Mouse (Mus musculus) bone marrow macrophage, adult 2 months (primary cell): ENCODE measurements at regions not wholly inside any gene's neighbourhood (a gene's known extent, or its start where the extent isn't known, plus 50 kb on each side); places are given as distances from the start of the nearest gene placed in this dataset.

ENCODE experiments used
- H3K27ac ChIP-seq: 2 replicates; pipeline ENCODE4 v1.5.1; 2012; ENCODE audit warnings: low read depth, low read length; ENCODE audit not compliant: insufficient read depth
- H3K4me1 ChIP-seq: 2 replicates; pipeline ENCODE4 v1.6.1; 2012; ENCODE audit warnings: low read length; ENCODE audit not compliant: control insufficient read depth, insufficient read depth
- H3K4me3 ChIP-seq: 2 replicates; pipeline ENCODE4 v1.5.1; 2012; ENCODE audit warnings: mild to moderate bottlenecking, low read length, moderate library complexity; ENCODE audit not compliant: insufficient read depth
- CTCF ChIP-seq: IDR thresholded peaks from 2 replicates; pipeline ENCODE4 v1.5.1; 2012; ENCODE audit warnings: low read depth, mild to moderate bottlenecking, low read length, moderate library complexity
- POLR2A ChIP-seq: IDR thresholded peaks from 2 replicates; pipeline ENCODE4 v1.6.1; 2012; ENCODE audit warnings: mild to moderate bottlenecking, low read depth, low read length, borderline replicate concordance

- Histone ChIP-seq H3K4me1 (no peaks in the 10 kb centered on the region), H3K4me3 (no peak overlapping the region), H3K27ac (no peak overlapping the region)
- TF ChIP-seq CTCF (no peak), POLR2A (no peak)
These were observed 66.1 kb upstream of the Fgf10 start for GRCm38 (mm10) chr13:118603474-118603873.

- H3K4me3 ChIP-seq = no peak overlapping the region
- H3K27ac ChIP-seq = no peak overlapping the region
- no peaks in the 10 kb centered on the region for H3K4me1 ChIP-seq
- TF ChIP-seq POLR2A = no peak
- peak; percentile 38; the same call in 1 of the 2 replicates for TF ChIP-seq CTCF
These were observed 72.7 kb upstream of the Fgf10 start for GRCm38 (mm10) chr13:118596856-118597255.

DNA sequence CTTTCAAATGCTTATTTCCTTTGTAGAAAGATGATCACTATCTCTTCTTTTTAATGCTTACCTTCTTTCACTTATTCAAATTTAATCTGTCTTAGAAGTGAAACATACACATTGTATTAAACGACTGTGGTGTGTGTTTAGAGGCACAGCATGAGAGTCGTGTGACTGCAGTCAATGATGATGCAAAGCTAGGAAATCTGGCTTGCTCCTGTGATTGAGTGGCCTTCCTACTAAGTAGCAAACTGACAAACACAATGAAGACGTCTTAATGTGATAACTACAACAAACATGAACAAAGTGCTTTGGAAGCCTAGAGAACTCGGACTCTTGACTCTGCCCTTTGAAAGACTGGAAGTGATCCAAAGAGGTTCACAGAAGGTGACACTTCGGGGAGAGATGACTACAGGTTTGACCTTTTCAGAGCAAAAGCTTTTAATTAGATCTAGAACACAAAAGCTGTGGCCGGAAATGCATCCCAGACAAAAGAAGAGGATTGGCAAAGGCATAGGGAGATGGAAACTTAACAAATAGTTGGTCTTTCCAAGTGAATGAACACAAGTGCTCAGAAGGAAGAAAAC lies 73.3 kb upstream of the Fgf10 start:
- TF ChIP-seq CTCF (no peak), POLR2A (no peak)
- Histone ChIP-seq H3K4me3 (no peak overlapping the region), H3K4me1 (no peaks in the 10 kb centered on the region), H3K27ac (no peak overlapping the region)

- Histone ChIP-seq H3K4me3 (no peak overlapping the region), H3K4me1 (no peaks in the 10 kb centered on the region), H3K27ac (no peak overlapping the region)
- TF ChIP-seq CTCF = no peak
- TF ChIP-seq POLR2A = no peak
These were observed 77.5 kb upstream of the Fgf10 start for GRCm38 (mm10) chr13:118592074-118592473.

- Histone ChIP-seq H3K4me1 (no peaks in the 10 kb centered on the region), H3K4me3 (no peak overlapping the region), H3K27ac (no peak overlapping the region)
- TF ChIP-seq CTCF (no peak), POLR2A (no peak)
These were observed 97.0 kb upstream of the Fgf10 start for GRCm38 (mm10) chr13:118572555-118572954.

DNA sequence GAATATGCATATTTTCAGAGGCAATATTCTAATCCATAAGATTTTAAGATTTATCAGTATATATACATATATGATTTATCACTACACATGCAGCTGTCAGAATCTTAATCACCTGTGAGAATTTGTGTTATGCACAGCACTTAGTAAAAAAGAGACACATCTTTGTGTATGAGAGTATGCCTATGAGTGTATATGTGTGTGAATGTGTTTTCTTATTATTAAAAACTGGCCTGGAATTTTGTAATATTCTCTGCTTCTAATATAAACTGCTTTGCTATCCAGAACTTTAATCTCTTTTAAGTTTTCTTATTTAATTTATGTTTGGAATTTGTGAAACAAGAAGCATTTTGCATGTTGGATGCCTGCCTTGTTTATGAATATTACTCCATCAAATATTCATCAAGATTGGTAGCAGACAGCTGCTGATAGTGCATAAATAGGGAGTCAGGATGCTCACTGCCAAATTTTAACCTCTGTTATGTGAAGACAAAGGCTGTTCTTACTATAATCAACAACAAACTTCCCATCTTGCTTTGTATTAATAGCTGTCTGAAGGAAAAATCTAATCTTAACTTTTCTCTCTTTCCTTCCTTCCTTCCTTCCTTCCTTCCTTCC lies 104.3 kb upstream of the Fgf10 start:
- Histone ChIP-seq H3K4me3 (no peak overlapping the region), H3K4me1 (no peaks in the 10 kb centered on the region), H3K27ac (no peak overlapping the region)
- TF ChIP-seq POLR2A (no peak), CTCF (no peak)

GRCm38 (mm10) chr13:118558966-118559365 lies 110.6 kb upstream of the Fgf10 start:
- Histone ChIP-seq H3K27ac (no peak overlapping the region), H3K4me3 (no peak overlapping the region), H3K4me1 (no peaks in the 10 kb centered on the region)
- TF ChIP-seq POLR2A (no peak), CTCF (no peak)

- Histone ChIP-seq H3K27ac (no peak overlapping the region), H3K4me1 (no peaks in the 10 kb centered on the region), H3K4me3 (no peak overlapping the region)
- no peak for TF ChIP-seq POLR2A
- TF ChIP-seq CTCF = no peak
These were observed 117.6 kb upstream of the Fgf10 start for GRCm38 (mm10) chr13:118552029-118552428.

DNA sequence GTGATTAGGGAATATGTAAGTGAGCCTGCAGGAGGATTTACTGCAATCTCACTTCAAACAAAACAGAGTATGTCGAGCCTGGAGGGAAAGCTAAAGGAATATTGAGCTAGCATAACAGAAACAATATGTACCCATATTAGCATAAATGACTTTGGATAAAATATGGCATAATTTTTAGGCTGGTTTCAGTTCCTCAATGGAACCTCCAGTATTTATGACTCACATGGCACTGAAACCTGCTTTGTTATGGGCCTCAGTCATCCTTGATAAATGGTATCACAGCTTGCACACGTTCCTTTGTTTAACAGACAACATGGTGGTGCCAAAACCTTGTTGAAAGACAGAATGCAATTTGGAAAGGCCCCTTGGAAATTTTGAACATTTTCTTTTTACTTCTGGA lies 130.8 kb upstream of the Fgf10 start:
- no peak overlapping the region for H3K4me3 ChIP-seq
- H3K4me1 ChIP-seq = no peaks in the 10 kb centered on the region
- TF ChIP-seq CTCF = no peak
- TF ChIP-seq POLR2A = no peak
- no peak overlapping the region for H3K27ac ChIP-seq

DNA sequence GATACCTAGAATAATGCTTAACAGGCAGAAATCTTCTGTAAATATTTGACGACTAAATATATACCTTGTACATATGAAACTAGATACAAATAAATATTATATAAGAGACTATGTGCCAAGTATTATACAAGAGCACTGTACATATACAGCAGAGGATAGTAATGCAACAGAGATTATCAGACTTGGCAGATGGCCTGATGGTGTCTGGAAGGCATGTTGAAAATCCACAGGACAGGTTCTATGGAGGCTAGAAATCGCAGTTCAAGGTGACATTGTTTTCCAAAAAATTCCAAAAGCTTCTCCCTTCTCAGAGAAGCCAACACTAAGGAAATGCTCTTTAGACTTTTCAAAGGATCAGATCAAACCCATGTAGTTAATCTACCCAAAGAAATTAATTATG lies 126.9 kb upstream of the Mrps30 start:
- TF ChIP-seq POLR2A = no peak
- TF ChIP-seq CTCF = no peak
- Histone ChIP-seq H3K4me1 (no peaks in the 10 kb centered on the region), H3K4me3 (no peak overlapping the region), H3K27ac (no peak overlapping the region)

DNA sequence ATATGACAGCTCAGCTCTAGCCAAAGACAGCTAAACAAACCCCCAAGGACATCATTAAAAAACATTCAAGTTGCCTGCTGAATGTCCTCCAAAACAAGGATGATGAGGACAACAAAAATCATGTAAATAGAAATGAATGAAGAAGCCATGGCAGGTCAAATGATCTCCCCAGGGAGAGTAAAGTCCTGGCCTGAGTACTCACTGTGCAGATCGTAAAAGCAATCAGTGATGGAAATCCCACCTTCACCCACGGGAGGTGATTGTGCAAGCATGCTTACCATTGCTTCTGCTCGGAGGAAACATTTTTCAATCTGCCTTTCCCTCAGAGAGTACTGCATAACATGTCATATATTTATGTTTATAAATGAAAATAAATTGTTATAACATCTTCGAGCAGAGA lies 119.1 kb upstream of the Mrps30 start:
- TF ChIP-seq CTCF (no peak), POLR2A (no peak)
- H3K4me3 ChIP-seq = no peak overlapping the region
- no peaks in the 10 kb centered on the region for H3K4me1 ChIP-seq
- H3K27ac ChIP-seq = no peak overlapping the region
